Mouse (Mus musculus) C2C12 (cell line): ENCODE data around the gene Hs6st3. TPM values are rescaled to one million over a fixed set of nuclear protein-coding genes. Genes with fewer than 3 reads are reported as not detected.

Source experiments
- H3K27me3 ChIP-seq: one replicate; pipeline ENCODE4 v1.6.1; 2011; ENCODE audit not compliant: control insufficient read depth, insufficient read depth, insufficient read length
- H3K36me3 ChIP-seq: one replicate; pipeline ENCODE4 v1.6.1; 2011; ENCODE audit not compliant: control insufficient read depth, insufficient read depth
- H3K4me3 ChIP-seq: one replicate; pipeline ENCODE4 v1.5.1; 2011; ENCODE audit warnings: mild to moderate bottlenecking, control low read depth; ENCODE audit not compliant: poor library complexity, insufficient read depth, severe bottlenecking
- H3K79me2 ChIP-seq: one replicate; pipeline ENCODE4 v1.6.1; 2011; ENCODE audit not compliant: control insufficient read depth, insufficient read depth
- H3K79me3 ChIP-seq: one replicate; pipeline ENCODE4 v1.6.1; 2011; ENCODE audit warnings: low read depth, control low read depth
- H3ac ChIP-seq: one replicate; pipeline ENCODE3; 2011; ENCODE audit warnings: low read depth; ENCODE audit not compliant: control insufficient read depth, insufficient read length
- CEBPB ChIP-seq: IDR thresholded peaks from one replicate; pipeline ENCODE4 v1.6.1; 2011; ENCODE audit warnings: low read depth, mild to moderate bottlenecking, control low read depth, moderate library complexity
- CTCF ChIP-seq: IDR thresholded peaks from one replicate; pipeline ENCODE4 v1.5.1; 2011; ENCODE audit not compliant: control insufficient read depth, insufficient read depth, insufficient read length
- FOSL1 ChIP-seq: IDR thresholded peaks from one replicate; pipeline ENCODE4 v1.8.0; 2011; ENCODE audit warnings: mild to moderate bottlenecking, low read length; ENCODE audit not compliant: poor library complexity, insufficient read depth, severe bottlenecking
- MAX ChIP-seq: IDR thresholded peaks from one replicate; pipeline ENCODE4 v1.6.1; 2011; ENCODE audit warnings: mild to moderate bottlenecking, control low read depth
- MYOD1 ChIP-seq: IDR thresholded peaks from one replicate; pipeline ENCODE4 v1.6.1; 2011; ENCODE audit warnings: low read depth; ENCODE audit not compliant: control insufficient read depth, insufficient read length
- MYOG ChIP-seq: IDR thresholded peaks from one replicate; pipeline ENCODE4 v1.6.1; 2011; ENCODE audit not compliant: control insufficient read depth, insufficient read length; ENCODE audit errors: extremely low read depth
- USF1 ChIP-seq: IDR thresholded peaks from one replicate; pipeline ENCODE4 v1.6.1; 2011; ENCODE audit warnings: low read depth, mild to moderate bottlenecking, control low read depth, moderate library complexity
- polyA plus RNA-seq: library from polyadenylated mRNA; unstranded; fragments of >200 nt; fragmentation: generic; extraction: Trizol; gene quantifications from one replicate; pipeline ENCODE4 v1.2.1, GENCODE M21; 2012; ENCODE audit warnings: missing spikeins

Hs6st3 gene
- polyA plus RNA-seq, 1 experiment, result not detected

- no peak for TF ChIP-seq MYOG
- no peak for TF ChIP-seq CTCF
- no peak for TF ChIP-seq FOSL1
- no peak for TF ChIP-seq CEBPB
- no peak for TF ChIP-seq MYOD1
- no peak for TF ChIP-seq MAX
- Histone ChIP-seq H3K79me3 (no peaks in the 10 kb centered on the region), H3ac (no peak overlapping the region), H3K4me3 (no peak overlapping the region), H3K79me2 (no peaks in the 10 kb centered on the region), H3K27me3 (peaks cover 12% of the 10 kb centered on the region), H3K36me3 (no peaks in the 10 kb centered on the region)
These were observed 1.3 kb downstream of the Hs6st3 start for GRCm38 (mm10) chr14:119139381-119139950.

- Histone ChIP-seq H3K79me2 (no peaks in the 10 kb centered on the region), H3K79me3 (no peaks in the 10 kb centered on the region), H3K4me3 (no peak overlapping the region), H3ac (no peak overlapping the region), H3K27me3 (no peaks in the 10 kb centered on the region), H3K36me3 (no peaks in the 10 kb centered on the region)
- no peak for TF ChIP-seq MYOG
- no peak for TF ChIP-seq CTCF
- no peak for TF ChIP-seq CEBPB
- TF ChIP-seq FOSL1, result no peak
- TF ChIP-seq MYOD1, result no peak
- TF ChIP-seq MAX, result no peak
These were observed 14.9 kb downstream of the Hs6st3 start for GRCm38 (mm10) chr14:119153088-119153487.

DNA sequence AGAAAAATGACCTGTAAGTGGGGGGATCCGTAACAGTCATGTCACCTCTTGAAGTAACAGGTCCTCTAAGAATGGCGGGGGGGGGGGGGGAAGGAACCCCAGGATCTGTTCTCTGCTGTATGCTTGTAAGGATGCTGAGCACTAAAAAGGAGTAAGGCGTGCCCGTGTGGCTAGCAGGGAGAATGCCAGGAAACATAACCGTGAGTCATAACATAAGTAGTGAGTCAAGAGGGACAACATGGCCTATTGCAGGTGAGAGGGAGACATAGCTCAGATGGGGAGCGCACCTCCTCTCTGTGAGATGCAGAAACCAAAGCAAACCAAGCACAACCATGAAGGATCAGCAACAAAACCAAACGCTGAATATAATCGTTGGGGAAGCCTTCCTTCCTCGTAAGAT is 55.8 kb downstream of the Hs6st3 start:
- Histone ChIP-seq H3ac (no peak overlapping the region), H3K4me3 (no peak overlapping the region)

GRCm38 (mm10) chr14:119203508-119203907 is 65.4 kb downstream of the Hs6st3 start:
- no peaks in the 10 kb centered on the region for H3K27me3 ChIP-seq
- no peak overlapping the region for H3ac ChIP-seq
- H3K36me3 ChIP-seq, result no peaks in the 10 kb centered on the region
- H3K79me3 ChIP-seq, result no peaks in the 10 kb centered on the region
- TF ChIP-seq CEBPB, result no peak
- no peak for TF ChIP-seq MYOD1
- no peak for TF ChIP-seq USF1
- TF ChIP-seq MAX, result no peak
- TF ChIP-seq FOSL1, result no peak
- TF ChIP-seq CTCF, result no peak
- TF ChIP-seq MYOG, result no peak
- no peak overlapping the region for H3K4me3 ChIP-seq
- H3K79me2 ChIP-seq, result no peaks in the 10 kb centered on the region

More for the DNA sequence above, 55.8 kb downstream of the Hs6st3 start:
- H3K36me3 ChIP-seq, result no peaks in the 10 kb centered on the region
- no peaks in the 10 kb centered on the region for H3K27me3 ChIP-seq
- no peaks in the 10 kb centered on the region for H3K79me3 ChIP-seq
- no peaks in the 10 kb centered on the region for H3K79me2 ChIP-seq
- TF ChIP-seq USF1 (no peak), FOSL1 (no peak), MAX (no peak), MYOG (no peak), MYOD1 (no peak), CEBPB (no peak), CTCF (no peak)

GRCm38 (mm10) chr14:119215576-119216309 is 77.6 kb downstream of the Hs6st3 start:
- no peak overlapping the region for H3K4me3 ChIP-seq
- no peaks in the 10 kb centered on the region for H3K79me2 ChIP-seq
- TF ChIP-seq USF1 (no peak), MYOG (no peak), FOSL1 (no peak)
- H3ac ChIP-seq, result no peak overlapping the region
- no peaks in the 10 kb centered on the region for H3K79me3 ChIP-seq
- H3K36me3 ChIP-seq, result no peaks in the 10 kb centered on the region
- no peaks in the 10 kb centered on the region for H3K27me3 ChIP-seq

- H3K79me3 ChIP-seq, result no peaks in the 10 kb centered on the region
- no peaks in the 10 kb centered on the region for H3K36me3 ChIP-seq
- H3K27me3 ChIP-seq, result no peaks in the 10 kb centered on the region
- no peak overlapping the region for H3K4me3 ChIP-seq
- H3K79me2 ChIP-seq, result no peaks in the 10 kb centered on the region
- TF ChIP-seq MYOD1, result no peak
- no peak for TF ChIP-seq MYOG
- H3ac ChIP-seq, result no peak overlapping the region
These were observed 89.7 kb downstream of the Hs6st3 start for GRCm38 (mm10) chr14:119227709-119228338.
